Mouse (Mus musculus) hindbrain, embryonic 16.5 days (tissue): ENCODE measurements around the gene Ier5. TPM values are rescaled to one million over a fixed set of nuclear protein-coding genes. Genes with fewer than 3 reads are reported as not detected.

ENCODE experiments used
- ATAC-seq: fragments of 200-750 bp; cut with Nextera tagmentation; 2 replicates; pipeline ENCODE4 v1.8.0; 2017; ENCODE audit warnings: moderate TSS enrichment, moderate library complexity
- H3K27ac ChIP-seq: fragments of 300-500 bp; sonication (generic); 2 replicates; pipeline ENCODE4 v1.5.1; 2014; ENCODE audit warnings: low read depth, mild to moderate bottlenecking, control low read depth, low read length, moderate library complexity
- H3K27me3 ChIP-seq: fragments of 300-500 bp; sonication (generic); replicated peaks from 2 replicates; pipeline ENCODE4 v1.6.1; 2014; ENCODE audit warnings: low read length; ENCODE audit not compliant: control insufficient read depth, insufficient read depth
- H3K36me3 ChIP-seq: fragments of 300-500 bp; sonication (generic); 2 replicates; pipeline ENCODE4 v1.6.1; 2014; ENCODE audit warnings: mild to moderate bottlenecking, low read length, moderate library complexity, mixed read lengths; ENCODE audit not compliant: control insufficient read depth, insufficient read depth
- H3K4me1 ChIP-seq: fragments of 300-500 bp; sonication (generic); 2 replicates; pipeline ENCODE4 v1.6.1; 2014; ENCODE audit warnings: low read depth, low read length; ENCODE audit not compliant: control insufficient read depth, insufficient read depth
- H3K4me2 ChIP-seq: fragments of 300-500 bp; sonication (generic); 2 replicates; pipeline ENCODE4 v1.6.1; 2014; ENCODE audit warnings: mild to moderate bottlenecking, low read length, control low read depth, moderate library complexity
- H3K4me3 ChIP-seq: fragments of 300-500 bp; sonication (generic); 2 replicates; pipeline ENCODE4 v1.5.1; 2014; ENCODE audit warnings: mild to moderate bottlenecking, low read length, control low read depth, moderate library complexity
- H3K9ac ChIP-seq: fragments of 300-500 bp; sonication (generic); 2 replicates; pipeline ENCODE4 v1.6.1; 2014; ENCODE audit warnings: low read depth, mild to moderate bottlenecking, control low read depth, low read length, moderate library complexity
- H3K9me3 ChIP-seq: fragments of 300-500 bp; sonication (generic); 2 replicates; pipeline ENCODE4 v1.6.1; 2014; ENCODE audit warnings: mild to moderate bottlenecking, low read length, moderate library complexity; ENCODE audit not compliant: control insufficient read depth
- WGBS: fragments of 180-500 bp; shearing (Covaris S2); extraction: QIAGEN DNeasy Blood & Tissue Kit; methylation state at CpG from one replicate; pipeline ENCODE4 v1.1.7; 2014; 5-methylcytosine and 5-hydroxymethylcytosine counted together
- polyA plus RNA-seq: library from polyadenylated mRNA; unstranded; fragments of >200 nt; fragmentation: Nextera tagmentation; extraction: Ambion mirVana; gene quantifications from 2 replicates; pipeline ENCODE4 v1.2.1, GENCODE M21; 2015

Gene Ier5
- polyA plus RNA-seq, 1 experiment from 2014 or later: 5.5 TPM

DNA sequence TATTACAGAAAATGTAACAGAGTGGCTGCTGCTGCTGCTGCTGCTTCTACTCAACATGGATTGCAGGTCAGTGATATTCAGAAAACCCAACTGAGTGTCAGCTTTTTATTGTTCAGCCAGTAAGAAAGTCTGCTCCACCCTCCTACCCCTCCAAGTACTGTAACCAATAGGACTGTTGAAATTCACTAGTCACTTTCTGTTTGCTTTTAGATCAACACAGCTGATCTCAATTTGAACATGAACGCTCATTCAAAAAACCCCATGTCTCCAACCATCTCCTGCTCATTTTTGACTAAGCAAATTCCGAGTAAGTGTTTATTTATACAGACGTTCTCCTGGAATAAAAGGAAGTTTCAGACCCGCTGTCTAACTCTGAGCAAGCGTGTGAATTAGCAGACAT lies 8.4 kb upstream of the Ier5 start:
- ATAC-seq: no peak
- Histone ChIP-seq H3K9me3 (no peaks in the 10 kb centered on the region), H3K27ac (no peak overlapping the region), H3K4me1 (peaks cover 10% of the 10 kb centered on the region), H3K9ac (no peak overlapping the region), H3K4me3 (no peak overlapping the region), H3K27me3 (no peaks in the 10 kb centered on the region), H3K36me3 (no peaks in the 10 kb centered on the region), H3K4me2 (no peak overlapping the region)
- WGBS: 59% methylated on average over 5 of the region's 5 CpGs

- Histone ChIP-seq H3K4me2 (no peak overlapping the region), H3K4me3 (no peak overlapping the region), H3K9ac (no peak overlapping the region), H3K27ac (no peak overlapping the region), H3K27me3 (no peaks in the 10 kb centered on the region), H3K36me3 (no peaks in the 10 kb centered on the region), H3K9me3 (no peaks in the 10 kb centered on the region), H3K4me1 (peaks cover 10% of the 10 kb centered on the region)
- no peak for ATAC-seq
- 83% methylated on average over 1 of the region's 1 CpGs for WGBS
Measured at GRCm38 (mm10) chr1:155106310-155106709, 6.9 kb upstream of the Ier5 start.

DNA sequence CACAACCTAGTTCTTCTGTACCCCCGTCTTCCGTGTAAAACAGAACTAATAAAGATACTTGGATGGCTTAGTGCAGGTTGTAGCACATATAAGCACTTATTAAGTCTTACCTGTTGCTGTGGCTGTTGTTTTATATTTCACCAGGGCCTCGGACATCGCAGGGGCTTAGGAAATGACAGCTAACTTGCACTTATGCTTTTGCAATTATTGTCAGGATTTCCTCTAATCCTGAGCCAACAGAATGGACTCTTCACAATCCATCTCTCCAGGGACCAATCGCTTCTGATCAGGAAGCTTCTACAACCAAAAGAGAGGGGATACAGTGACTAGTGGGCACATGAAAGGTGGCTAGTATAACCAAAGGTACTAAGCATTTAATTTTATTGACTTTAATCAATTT lies 4.6 kb upstream of the Ier5 start:
- no peak overlapping the region for H3K4me2 ChIP-seq
- WGBS: 91% methylated on average over 5 of the region's 5 CpGs
- H3K36me3 ChIP-seq: no peaks in the 10 kb centered on the region
- H3K27me3 ChIP-seq: no peaks in the 10 kb centered on the region
- H3K9me3 ChIP-seq: no peaks in the 10 kb centered on the region
- no peak overlapping the region for H3K4me3 ChIP-seq
- ATAC-seq: no peak
- H3K9ac ChIP-seq: no peak overlapping the region
- no peak overlapping the region for H3K27ac ChIP-seq
- H3K4me1 ChIP-seq: no peaks in the 10 kb centered on the region; the same call in 1 of the 2 replicates

- Histone ChIP-seq H3K27ac (no peak overlapping the region), H3K9me3 (no peaks in the 10 kb centered on the region), H3K9ac (no peak overlapping the region), H3K27me3 (no peaks in the 10 kb centered on the region), H3K4me2 (no peak overlapping the region), H3K36me3 (no peaks in the 10 kb centered on the region), H3K4me1 (no peaks in the 10 kb centered on the region; the same call in 1 of the 2 replicates), H3K4me3 (no peak overlapping the region)
- ATAC-seq: no peak
- WGBS: 73% methylated on average over 4 of the region's 4 CpGs
Measured at GRCm38 (mm10) chr1:155102631-155103030, 3.2 kb upstream of the Ier5 start.

DNA sequence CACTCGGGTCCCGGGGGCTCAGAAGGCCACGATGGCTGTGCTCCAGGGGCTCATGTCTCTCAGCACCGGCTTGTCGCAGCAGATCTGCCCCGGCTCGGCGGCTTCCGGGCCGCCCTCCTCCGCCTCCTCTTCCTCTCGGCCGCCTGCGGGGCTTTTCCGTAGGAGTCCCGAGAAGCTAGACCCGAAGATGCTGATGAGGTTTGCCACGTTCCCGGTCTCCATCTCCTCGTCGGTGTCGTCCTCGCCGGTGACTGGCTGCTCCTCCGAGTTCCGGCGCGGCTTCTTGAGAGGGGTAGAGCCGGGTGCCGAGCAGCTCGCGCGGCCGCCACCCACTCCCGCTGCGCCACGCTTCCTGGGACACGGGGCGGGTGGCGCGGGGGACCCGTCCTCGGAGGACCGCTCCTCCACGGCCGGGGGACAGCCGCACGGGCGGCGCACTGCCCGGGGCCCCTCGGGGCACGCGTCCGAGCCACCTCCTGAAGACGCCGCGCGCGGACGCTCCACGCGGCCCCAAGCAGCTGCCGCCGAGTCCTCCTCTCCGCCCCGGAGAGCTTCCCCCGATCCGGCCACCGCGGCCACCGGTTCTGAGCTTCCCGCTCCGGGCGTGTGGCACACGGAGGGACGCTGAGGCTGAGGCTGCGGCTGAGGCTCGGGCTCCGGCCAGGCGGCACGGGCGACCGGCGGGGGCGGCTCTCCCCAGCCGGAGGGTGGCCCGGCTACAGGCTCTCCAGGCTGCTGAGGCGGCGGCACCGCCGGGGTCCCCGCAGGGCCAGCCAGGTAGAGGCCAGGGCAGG lies 753 bp downstream of the Ier5 start:
- under 1% methylated on average over 64 of the region's 93 CpGs for WGBS
- H3K4me2 ChIP-seq: peak overlapping the region; percentile 69
- H3K9me3 ChIP-seq: no peaks in the 10 kb centered on the region
- H3K9ac ChIP-seq: peak overlapping the region; percentile 97
- no peaks in the 10 kb centered on the region for H3K36me3 ChIP-seq
- H3K27ac ChIP-seq: peak overlapping the region; percentile 85
- H3K27me3 ChIP-seq: no peaks in the 10 kb centered on the region
- H3K4me1 ChIP-seq: peaks cover 14% of the 10 kb centered on the region
- peak; percentile 28 for ATAC-seq
- H3K4me3 ChIP-seq: peak overlapping the region; percentile 89

DNA sequence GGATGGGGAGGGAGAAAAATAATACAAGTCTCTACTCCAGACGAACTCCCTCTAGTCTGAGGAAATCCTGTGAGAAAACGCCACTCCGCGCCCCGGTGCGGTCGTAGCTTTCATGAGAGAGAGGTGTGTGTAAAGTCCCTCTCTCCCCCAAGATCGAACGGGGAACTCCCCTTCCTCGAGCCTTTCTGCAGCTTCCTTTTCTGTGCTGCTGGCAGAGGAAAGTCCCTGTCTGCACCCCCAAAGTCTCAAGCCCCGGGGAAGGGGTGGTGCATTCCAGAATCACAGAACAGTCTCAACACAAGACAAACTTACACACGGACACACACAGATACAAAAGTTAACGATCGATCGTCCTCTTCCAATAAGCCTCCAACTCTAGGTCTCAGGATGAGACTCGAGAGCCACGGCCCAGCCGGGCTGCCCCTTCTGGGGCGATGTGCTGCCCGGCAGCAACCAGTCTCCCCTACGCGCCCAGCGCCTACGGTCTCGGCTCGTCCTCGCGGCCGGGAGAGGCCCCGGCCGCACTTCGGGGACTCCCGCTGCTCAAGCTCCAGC lies 1.4 kb downstream of the Ier5 start:
- Histone ChIP-seq H3K9ac (peak overlapping the region; percentile 97), H3K4me2 (peak overlapping the region; percentile 69), H3K36me3 (no peaks in the 10 kb centered on the region), H3K27ac (peak overlapping the region; percentile 85), H3K4me3 (peak overlapping the region; percentile 89), H3K4me1 (peaks cover 21% of the 10 kb centered on the region), H3K27me3 (no peaks in the 10 kb centered on the region), H3K9me3 (no peaks in the 10 kb centered on the region)
- WGBS: 0% methylated on average over 33 of the region's 33 CpGs
- no peak; the same call in 1 of the 2 replicates for ATAC-seq

DNA sequence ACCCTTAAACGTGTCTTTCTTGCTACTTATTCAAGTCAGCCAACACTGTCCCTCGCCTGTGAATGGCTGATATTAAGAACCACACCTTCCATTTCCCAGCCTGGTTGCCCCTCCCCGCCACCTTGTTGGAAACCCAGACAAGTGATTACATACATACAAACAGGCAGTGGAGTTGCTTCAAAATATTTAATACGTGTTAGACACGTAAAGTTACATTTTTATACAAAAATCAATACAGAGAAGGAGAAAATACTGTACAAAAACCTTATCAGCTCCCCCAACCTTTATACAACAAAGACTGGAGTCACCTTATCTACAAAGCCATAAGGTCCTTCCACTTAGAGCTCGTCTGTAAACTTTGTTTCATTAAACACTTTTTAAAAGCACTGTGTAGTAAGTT lies 2.1 kb downstream of the Ier5 start:
- no peak for ATAC-seq
- Histone ChIP-seq H3K27ac (peak overlapping the region; percentile 85; the same call in 1 of the 2 replicates), H3K27me3 (no peaks in the 10 kb centered on the region), H3K4me2 (peak overlapping the region; percentile 69), H3K4me1 (peaks cover 26% of the 10 kb centered on the region), H3K9ac (peak overlapping the region; percentile 97; the same call in 1 of the 2 replicates), H3K9me3 (no peaks in the 10 kb centered on the region), H3K4me3 (peak overlapping the region; percentile 89), H3K36me3 (no peaks in the 10 kb centered on the region)
- WGBS: 29% methylated on average over 6 of the region's 6 CpGs

DNA sequence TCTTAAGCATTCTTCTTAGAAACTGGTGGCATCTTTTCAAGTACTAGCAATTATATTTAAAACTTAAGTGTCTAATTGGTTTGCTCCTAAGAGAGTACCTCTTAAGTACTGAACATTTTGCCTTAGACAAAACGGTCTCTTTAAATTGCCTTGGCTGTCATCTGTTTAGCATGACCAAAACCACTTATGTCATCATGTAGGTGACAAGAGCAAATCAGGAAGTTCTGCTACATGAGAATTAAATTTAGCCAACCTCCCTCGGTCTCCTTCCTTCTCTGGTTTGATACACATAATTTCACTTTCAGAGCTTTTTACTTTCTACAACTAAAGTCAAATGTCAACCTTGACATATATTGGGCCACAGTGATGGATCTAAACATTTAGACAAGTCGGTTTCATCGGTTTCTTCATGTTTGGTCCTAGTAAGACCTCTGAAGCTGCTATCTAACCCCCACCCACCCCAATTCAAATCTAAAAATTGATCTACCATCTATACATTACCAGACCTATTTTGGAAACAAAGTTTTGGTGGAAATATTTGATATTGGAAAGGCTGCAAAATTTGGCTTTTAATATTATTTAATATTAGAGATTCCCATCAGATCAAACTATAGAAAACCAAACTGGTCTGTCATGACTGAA lies 2.7 kb downstream of the Ier5 start:
- 71% methylated on average over 4 of the region's 4 CpGs for WGBS
- Histone ChIP-seq H3K9ac (no peak overlapping the region), H3K36me3 (no peaks in the 10 kb centered on the region), H3K9me3 (no peaks in the 10 kb centered on the region), H3K27ac (no peak overlapping the region), H3K27me3 (no peaks in the 10 kb centered on the region), H3K4me1 (peaks cover 32% of the 10 kb centered on the region), H3K4me2 (peak overlapping the region; percentile 69), H3K4me3 (peak overlapping the region; percentile 89)
- ATAC-seq: no peak
